Mouse (Mus musculus): ENCODE measurements around the gene Usp40.

- no peak for TF ChIP-seq FLI1 (IDR thresholded peaks at IDR 0.05; ENCODE audit: low read length)
- no peak for TF ChIP-seq GATA1 (IDR thresholded peaks at IDR 0.05; ENCODE audit: borderline replicate concordance, low read length)
Observed at GRCm38 (mm10) chr1:87924888-87925287, 83.5 kb downstream of the Usp40 start.

Measured in megakaryocyte, embryonic 14.5 days (primary cell).